Mouse (Mus musculus) heart, adult 2 months (tissue): ENCODE data around the gene Src. TPM values are rescaled to one million over a fixed set of nuclear protein-coding genes. Genes with fewer than 3 reads are reported as not detected.

Experiments used
- DNase-seq, 2 experiments: peaks; one replicate each; pipeline ENCODE4 v3.0.0; 2021
- H3K27ac ChIP-seq: fragments of 200-600 bp; 2 replicates; pipeline ENCODE4 v1.8.1; 2022
- H3K27me3 ChIP-seq: fragments of 200-500 bp; 2 replicates; pipeline ENCODE4 v1.6.1; 2012; ENCODE audit warnings: mild to moderate bottlenecking, low read length, inconsistent platforms, mixed read lengths; ENCODE audit not compliant: control insufficient read depth, insufficient read depth
- H3K36me3 ChIP-seq: fragments of 200-500 bp; 2 replicates; pipeline ENCODE4 v1.6.1; 2012; ENCODE audit warnings: low read length, inconsistent platforms; ENCODE audit not compliant: control insufficient read depth, insufficient read depth
- H3K4me1 ChIP-seq: fragments of 200-500 bp; 2 replicates; pipeline ENCODE4 v1.6.1; 2011; ENCODE audit warnings: low read length; ENCODE audit not compliant: control insufficient read depth, insufficient read depth
- H3K4me3 ChIP-seq: fragments of 200-600 bp; 2 replicates; pipeline ENCODE4 v1.8.1; 2022
- H3K79me2 ChIP-seq: fragments of 200-500 bp; replicated peaks from 2 replicates; pipeline ENCODE4 v1.6.1; 2012; ENCODE audit warnings: mild to moderate bottlenecking, inconsistent platforms, low read length, moderate library complexity, mixed read lengths; ENCODE audit not compliant: control insufficient read depth, insufficient read depth
- H3K9ac ChIP-seq: fragments of 200-500 bp; 2 replicates; pipeline ENCODE4 v1.6.1; 2012; ENCODE audit warnings: low read depth, mild to moderate bottlenecking, control low read depth, inconsistent platforms, low read length, mixed read lengths
- CTCF ChIP-seq: fragments of 200-600 bp; IDR thresholded peaks from 2 replicates; pipeline ENCODE4 v1.8.1; 2022; ENCODE audit warnings: antibody characterized with exemption, mild to moderate bottlenecking, moderate library complexity
- EP300 ChIP-seq: fragments of 200-500 bp; IDR thresholded peaks from 2 replicates; pipeline ENCODE4 v1.6.1; 2011; ENCODE audit warnings: low read depth, low read length, control low read depth; ENCODE audit not compliant: insufficient read depth
- POLR2A ChIP-seq: fragments of 200-500 bp; IDR thresholded peaks from 2 replicates; pipeline ENCODE4 v1.6.1; 2011; ENCODE audit warnings: mild to moderate bottlenecking, low read depth, low read length, control low read depth; ENCODE audit not compliant: insufficient read depth
- WGBS: fragments of 180-500 bp; shearing (Covaris S2); methylation state at CpG from one replicate; pipeline ENCODE4 v1.1.7; 2018; 5-methylcytosine and 5-hydroxymethylcytosine counted together
- intact Hi-C: fragments of 180-260 bp; cut with DNase I; formaldehyde crosslinking; loops from one replicate; pipeline ENCODE4 v1.15.1; 2025
- polyA plus RNA-seq: library from polyadenylated mRNA; depleted of rRNA; stranded (reverse); fragments of >200 nt; gene quantifications from 2 replicates; pipeline ENCODE4 v1.2.3, GENCODE M21; 2012
- total RNA-seq, 2 experiments: library from RNA; stranded (reverse); gene quantifications; 2 replicates each; pipeline ENCODE4 v1.2.3; 2021

Src gene
- total and polyA plus RNA-seq, 3 experiments = 4.0 to 5.8 (median 4.1) TPM

DNA sequence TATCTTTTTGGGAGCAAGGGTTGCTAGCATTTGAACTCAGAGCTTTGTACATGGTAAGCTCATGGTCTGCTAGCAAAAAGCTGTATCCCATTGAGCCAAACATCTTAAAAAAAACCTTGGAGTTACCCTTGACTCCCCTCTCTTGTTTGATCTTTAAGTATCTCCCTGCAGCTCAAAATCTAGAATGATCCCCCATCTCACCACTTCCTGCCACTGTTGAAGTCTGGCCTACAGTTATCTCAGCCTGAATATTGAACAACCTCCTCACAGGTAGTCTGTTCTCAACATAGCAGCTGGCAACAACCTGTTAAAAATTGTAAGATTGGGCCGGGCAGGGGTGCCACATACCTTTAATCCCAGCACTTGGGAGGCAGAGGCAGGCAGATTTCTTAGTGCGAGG, 17.0 kb upstream of the Src start:
- H3K79me2 ChIP-seq = no peaks in the 10 kb centered on the region
- intact Hi-C loops = no loop called here
- no peaks in the 10 kb centered on the region for H3K27me3 ChIP-seq
- H3K4me3 ChIP-seq = no peak overlapping the region
- no peak for DNase-seq
- no peak overlapping the region for H3K27ac ChIP-seq
- 91% methylated on average over 2 of the region's 2 CpGs for WGBS
- no peak overlapping the region for H3K9ac ChIP-seq
- TF ChIP-seq EP300 (no peak), CTCF (no peak), POLR2A (no peak)
- H3K36me3 ChIP-seq = no peaks in the 10 kb centered on the region
- no peaks in the 10 kb centered on the region for H3K4me1 ChIP-seq

DNA sequence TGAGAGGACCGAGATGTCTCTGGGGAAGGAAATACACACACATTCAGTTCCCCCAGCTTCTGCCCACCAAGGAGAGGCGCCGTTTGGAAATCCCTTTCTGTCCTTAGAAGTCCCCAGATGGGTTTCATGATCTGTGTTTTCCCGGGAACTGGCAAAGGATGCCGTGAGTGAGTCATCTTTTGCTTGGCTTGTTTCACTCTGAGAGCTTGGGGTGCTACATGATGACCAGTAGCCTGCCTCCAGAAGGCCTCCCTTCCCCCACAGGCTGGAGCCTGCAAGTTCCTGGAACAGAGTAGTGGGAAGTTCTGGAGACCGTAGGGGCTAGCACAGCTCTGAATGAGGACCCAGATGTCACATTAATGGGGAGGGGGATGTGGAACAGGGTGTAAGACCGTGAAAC, 10.6 kb upstream of the Src start:
- intact Hi-C loops = no loop called here
- TF ChIP-seq POLR2A (no peak), EP300 (no peak), CTCF (no peak)
- H3K36me3 ChIP-seq = no peaks in the 10 kb centered on the region
- H3K79me2 ChIP-seq = no peaks in the 10 kb centered on the region
- no peak overlapping the region for H3K4me3 ChIP-seq
- H3K9ac ChIP-seq = no peak overlapping the region
- H3K27ac ChIP-seq = peak overlapping the region; percentile 31
- 56% methylated on average over 7 of the region's 7 CpGs for WGBS
- peak; percentile 63 to 80 for DNase-seq
- peaks cover 2% of the 10 kb centered on the region; the same call in 1 of the 2 replicates for H3K4me1 ChIP-seq
- H3K27me3 ChIP-seq = no peaks in the 10 kb centered on the region

DNA sequence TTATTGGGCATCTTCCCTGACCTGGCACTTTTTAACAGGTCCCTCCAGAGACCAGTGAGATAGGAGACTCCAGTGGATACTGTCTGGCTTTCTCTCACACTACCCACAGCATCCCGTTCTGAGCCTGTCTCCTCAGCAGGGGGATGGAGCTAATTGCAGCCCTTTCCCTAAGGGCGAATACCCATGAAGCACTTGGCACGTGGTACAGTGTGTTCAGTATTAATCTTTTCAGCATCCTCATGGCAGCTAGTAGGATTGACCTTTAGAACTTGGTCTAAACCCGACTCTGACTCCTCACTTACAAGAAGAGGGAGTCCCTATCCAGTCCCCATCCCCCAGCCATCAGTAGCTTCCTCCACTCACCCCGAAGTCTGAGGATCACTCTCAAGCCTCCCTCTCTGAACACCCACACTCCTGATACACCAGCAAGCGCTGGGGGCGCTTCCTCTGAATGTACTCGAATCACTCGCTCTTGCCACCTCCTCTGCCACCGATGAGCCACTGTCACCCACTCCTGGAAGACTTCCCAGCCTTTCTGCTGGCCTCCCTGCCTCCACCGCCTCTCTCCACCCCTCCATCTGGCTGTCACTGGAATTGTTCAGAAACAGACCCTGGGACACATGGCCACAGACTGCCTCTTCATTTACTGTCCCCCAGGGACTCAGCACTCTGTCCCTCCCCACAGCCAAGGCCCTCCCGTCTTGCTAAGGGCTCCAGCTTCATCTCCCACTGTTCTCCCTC, 8.3 kb upstream of the Src start:
- TF ChIP-seq EP300 (no peak), CTCF (no peak), POLR2A (no peak)
- Histone ChIP-seq H3K4me1 (peaks cover 2% of the 10 kb centered on the region; the same call in 1 of the 2 replicates), H3K27ac (no peak overlapping the region), H3K36me3 (no peaks in the 10 kb centered on the region), H3K79me2 (no peaks in the 10 kb centered on the region), H3K27me3 (no peaks in the 10 kb centered on the region), H3K9ac (no peak overlapping the region), H3K4me3 (no peak overlapping the region)
- WGBS = 69% methylated on average over 12 of the region's 12 CpGs
- intact Hi-C loops = no loop called here
- DNase-seq = no peak

DNA sequence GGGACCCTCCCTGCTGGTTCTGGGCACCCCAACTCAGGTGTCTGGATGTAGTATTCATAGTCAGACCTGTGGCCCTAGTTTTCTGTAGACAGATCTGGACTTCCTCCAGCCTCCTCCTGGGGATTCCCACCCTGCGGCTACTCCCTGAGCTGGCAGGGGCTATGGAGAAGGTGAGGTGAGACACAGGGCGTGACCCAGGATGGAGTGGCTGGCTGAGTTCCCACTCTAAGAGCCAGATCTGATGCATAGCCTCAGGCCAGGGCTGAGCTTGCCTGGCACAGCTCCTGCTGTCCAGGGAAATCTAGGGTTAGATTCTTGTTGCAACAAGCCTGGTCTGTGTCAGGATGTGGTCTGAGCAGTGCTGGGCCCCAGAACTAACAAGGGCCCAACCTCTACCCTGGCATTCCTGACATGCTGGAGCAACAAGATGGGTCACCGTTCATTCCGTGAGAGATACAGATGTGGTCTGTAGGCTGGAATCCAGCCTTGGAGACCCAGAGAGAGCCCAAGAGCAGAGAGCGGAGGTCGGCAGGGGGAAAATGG, 7.0 kb upstream of the Src start:
- Histone ChIP-seq H3K79me2 (no peaks in the 10 kb centered on the region), H3K9ac (no peak overlapping the region), H3K27ac (no peak overlapping the region), H3K4me1 (peaks cover 2% of the 10 kb centered on the region; the same call in 1 of the 2 replicates), H3K4me3 (no peak overlapping the region), H3K27me3 (no peaks in the 10 kb centered on the region), H3K36me3 (no peaks in the 10 kb centered on the region)
- peak in 1 of 2 experiments; percentile 42 for DNase-seq
- TF ChIP-seq EP300 (no peak), CTCF (no peak), POLR2A (no peak)
- intact Hi-C loops = no loop called here
- WGBS = 73% methylated on average over 6 of the region's 6 CpGs

DNA sequence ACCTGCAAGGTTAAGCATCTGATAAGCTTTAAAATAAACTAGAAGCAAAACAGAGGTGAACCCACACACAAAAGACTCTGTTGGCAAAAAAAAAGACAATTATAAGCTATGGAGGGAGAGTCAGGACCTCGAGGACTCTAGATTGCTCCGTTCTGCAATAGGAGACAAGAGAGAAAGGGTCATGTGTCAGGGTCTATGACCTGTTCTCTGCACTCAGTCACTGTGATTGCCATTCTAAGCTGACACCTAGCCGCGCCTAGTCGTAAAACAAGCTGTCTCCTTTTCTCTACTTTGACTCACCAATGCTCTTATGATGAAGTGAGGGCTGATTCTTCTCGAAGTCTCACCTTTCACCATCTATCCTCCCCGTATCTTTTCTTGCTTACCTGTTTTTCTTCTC, 5.7 kb upstream of the Src start:
- Histone ChIP-seq H3K36me3 (no peaks in the 10 kb centered on the region), H3K27me3 (no peaks in the 10 kb centered on the region), H3K4me3 (no peak overlapping the region), H3K4me1 (no peaks in the 10 kb centered on the region), H3K9ac (no peak overlapping the region), H3K79me2 (no peaks in the 10 kb centered on the region), H3K27ac (no peak overlapping the region)
- no peak for DNase-seq
- intact Hi-C loops = no loop called here
- no peak for TF ChIP-seq CTCF
- TF ChIP-seq EP300 = no peak
- TF ChIP-seq POLR2A = no peak
- WGBS = 82% methylated on average over 7 of the region's 7 CpGs

DNA sequence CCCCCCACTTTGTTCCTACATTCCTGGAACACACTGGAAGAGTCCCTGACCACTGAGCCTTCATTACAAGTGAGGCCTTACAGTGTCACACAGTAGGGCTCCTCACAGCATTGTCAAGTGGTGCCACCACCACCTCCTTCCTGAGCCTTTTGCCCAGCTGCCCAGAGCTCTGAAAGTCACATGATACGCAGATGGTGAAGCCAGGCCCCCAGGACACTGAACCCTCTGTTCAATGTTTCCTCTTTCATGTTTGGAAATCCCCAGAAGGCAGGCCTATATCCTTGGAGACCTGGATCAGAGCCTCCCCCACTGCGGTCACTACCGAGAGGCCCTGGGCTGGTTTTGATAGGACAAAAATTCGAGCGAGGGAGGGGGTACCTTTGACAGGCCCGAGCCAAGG, 1.0 kb upstream of the Src start:
- Histone ChIP-seq H3K27me3 (no peaks in the 10 kb centered on the region), H3K79me2 (no peaks in the 10 kb centered on the region), H3K36me3 (no peaks in the 10 kb centered on the region), H3K27ac (no peak overlapping the region), H3K4me3 (no peak overlapping the region), H3K9ac (no peak overlapping the region), H3K4me1 (no peaks in the 10 kb centered on the region)
- 71% methylated on average over 6 of the region's 6 CpGs for WGBS
- DNase-seq = no peak
- TF ChIP-seq CTCF (no peak), POLR2A (no peak), EP300 (no peak)
- intact Hi-C loops = no loop called here
